Mouse (Mus musculus) frontal cortex, postnatal 10 days (tissue): ENCODE results near the gene Atf7ip.
A peak's percentile ranks its signal among the peaks of the same experiment; 100 is the strongest.
"Not testable (repeated sequence)": the region's sequence is repeated elsewhere in the genome, so short reads cannot be mapped to it uniquely, and the experiment has no call there.

Experiments
- DNase-seq, 2 experiments: peaks; one replicate each; pipeline ENCODE4 v3.0.0; 2022; ENCODE audit warnings: low spot score in 2 of 2, mixed read lengths in 1 of 2

The Atf7ip gene

DNA sequence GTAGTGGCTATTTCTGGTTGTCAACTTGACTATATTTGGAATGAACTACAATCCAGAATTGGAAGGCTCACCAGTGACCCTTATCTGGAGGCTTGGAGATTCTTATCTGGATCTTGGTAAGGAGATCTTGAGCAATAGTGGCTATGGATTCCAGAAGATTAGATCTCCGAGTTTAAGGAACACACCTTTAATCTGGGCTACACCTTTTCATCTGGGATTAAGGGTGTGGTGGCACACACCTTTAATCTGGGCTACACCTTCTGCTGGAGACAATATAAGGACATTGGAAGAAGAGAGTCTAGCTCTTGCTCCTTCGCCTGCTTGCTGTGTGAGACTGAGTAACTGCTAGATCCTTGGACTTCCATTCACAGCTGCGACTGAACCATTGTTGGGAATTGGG lies at the start of gene Atf7ip:
Gene Atf7ip, plus strand, starts transcription at position 301 of the 400 bp plus-strand sequence.
- DNase-seq = not testable (repeated sequence)

DNA sequence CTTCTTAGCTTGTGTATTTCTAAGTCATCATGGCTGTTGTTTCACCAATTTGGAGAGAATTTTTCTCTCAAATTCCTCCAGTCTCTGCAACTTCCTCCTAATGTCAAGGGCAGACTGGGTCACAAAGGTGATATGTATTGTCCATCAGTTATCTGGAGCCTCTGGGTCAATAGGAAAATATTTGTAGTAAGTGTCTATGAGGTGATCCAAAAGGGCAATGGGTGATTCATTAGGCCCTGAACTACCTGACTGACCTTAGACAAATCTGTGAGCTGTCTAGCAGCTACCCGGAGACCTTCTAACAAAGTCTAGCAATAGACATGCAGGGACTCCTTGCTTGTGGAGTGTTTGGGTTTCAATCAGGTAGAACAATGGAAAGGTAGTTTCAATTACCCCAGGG lies 49.7 kb upstream of the Atf7ip start:
- DNase-seq = no peak

DNA sequence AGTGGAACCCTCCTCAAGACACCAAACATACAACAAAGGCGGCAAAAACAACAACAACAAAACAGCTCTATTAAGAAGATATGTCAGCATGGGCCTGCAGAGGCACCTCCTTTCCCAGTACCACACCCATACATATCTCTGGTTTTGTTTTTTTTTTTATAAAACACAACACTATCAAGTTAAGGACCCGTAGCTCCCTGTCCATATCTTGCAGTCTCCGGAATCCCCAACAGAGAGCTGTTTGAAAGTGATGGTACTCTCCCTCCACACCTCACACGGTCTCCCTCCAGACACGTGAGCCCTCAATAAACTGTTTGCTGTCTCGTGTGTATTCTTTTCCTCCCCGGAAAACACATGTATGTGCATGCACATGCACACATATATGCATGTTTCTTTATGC lies 46.8 kb upstream of the Atf7ip start:
- DNase-seq = no peak

DNA sequence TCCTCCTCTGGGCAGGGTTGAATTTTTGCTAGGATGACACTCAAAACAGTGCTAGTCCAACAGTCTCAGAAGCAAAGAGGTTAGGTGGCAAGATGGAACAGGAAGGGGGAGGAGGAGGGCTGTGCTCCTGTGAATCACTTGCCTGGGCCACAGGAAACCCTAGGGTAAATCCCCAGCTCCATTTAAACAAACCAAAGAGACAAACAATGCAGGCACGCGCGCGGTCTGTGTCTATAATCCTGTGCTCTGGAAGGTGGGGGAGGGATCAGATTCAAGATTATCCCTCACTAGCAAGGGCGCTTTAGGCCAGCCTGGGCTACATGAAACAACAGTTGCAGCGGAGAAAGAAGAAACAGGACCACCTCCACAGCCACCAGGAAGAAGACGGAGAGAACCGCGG lies 42.5 kb upstream of the Atf7ip start:
- no peak for DNase-seq

DNA sequence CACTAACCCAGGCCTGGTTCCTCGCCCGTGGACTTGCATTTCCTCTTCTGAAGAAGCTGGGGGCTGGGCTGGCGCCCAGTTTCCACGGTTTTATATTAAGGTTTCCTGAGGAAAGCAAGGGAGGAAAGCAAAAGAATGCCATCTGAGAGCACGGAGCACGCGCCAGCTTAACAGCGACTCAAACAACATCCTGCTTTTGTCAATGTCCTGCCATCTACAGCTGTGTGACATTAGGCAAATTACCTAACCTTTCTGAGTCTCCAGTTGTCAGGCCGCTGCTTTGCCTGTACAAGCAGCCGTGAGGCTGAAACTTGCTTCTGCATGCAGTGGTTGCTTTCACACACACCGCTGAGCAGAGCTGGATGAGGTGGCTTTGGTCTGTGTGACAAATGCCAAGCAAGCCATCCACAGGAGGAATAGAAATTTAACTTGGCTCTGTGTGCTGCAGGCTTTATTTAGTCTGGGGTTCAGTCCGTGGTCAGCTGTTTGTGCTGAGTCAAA lies 41.8 kb upstream of the Atf7ip start:
- DNase-seq = no peak

DNA sequence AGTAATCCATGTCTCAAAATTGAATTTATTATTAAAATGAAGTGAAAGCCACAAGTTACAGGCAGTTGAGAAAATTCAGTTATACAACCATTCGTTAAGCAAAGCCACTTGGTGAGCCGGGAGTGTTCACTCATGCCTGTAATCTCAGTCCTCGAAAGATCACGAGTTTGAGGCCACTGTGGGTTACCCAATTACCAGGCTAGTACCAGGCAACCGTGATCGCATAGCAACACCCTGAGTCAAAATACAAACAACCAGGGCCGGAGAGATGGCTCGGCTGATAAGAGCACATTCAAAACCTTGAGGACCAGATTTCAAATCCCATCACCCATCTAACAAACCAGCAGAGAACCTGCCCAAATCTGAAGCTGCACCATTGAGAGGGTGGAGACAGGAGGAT lies 40.9 kb upstream of the Atf7ip start:
- DNase-seq = no peak

DNA sequence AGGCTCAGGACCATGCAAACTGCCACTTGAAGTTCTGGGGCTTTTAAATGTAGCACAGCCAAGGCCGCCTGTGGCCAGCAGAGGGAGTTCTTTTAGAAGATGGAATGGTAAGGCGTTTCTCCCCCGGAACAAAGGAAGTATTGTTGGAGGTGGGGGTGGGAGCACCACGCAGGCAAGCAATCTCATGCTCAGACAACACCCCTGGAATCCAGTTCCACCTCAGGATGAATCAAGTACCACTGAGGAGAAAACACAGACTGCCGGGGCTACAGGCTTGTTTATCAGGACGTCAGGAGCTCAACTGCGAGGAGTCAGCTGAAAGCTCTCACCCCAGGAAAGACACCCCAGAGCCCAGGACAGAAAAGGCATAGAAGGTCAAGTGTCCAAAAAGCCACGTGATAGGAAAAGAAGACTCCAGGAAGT lies 40.0 kb upstream of the Atf7ip start:
- DNase-seq = peak in 1 of 2 experiments; percentile 54

DNA sequence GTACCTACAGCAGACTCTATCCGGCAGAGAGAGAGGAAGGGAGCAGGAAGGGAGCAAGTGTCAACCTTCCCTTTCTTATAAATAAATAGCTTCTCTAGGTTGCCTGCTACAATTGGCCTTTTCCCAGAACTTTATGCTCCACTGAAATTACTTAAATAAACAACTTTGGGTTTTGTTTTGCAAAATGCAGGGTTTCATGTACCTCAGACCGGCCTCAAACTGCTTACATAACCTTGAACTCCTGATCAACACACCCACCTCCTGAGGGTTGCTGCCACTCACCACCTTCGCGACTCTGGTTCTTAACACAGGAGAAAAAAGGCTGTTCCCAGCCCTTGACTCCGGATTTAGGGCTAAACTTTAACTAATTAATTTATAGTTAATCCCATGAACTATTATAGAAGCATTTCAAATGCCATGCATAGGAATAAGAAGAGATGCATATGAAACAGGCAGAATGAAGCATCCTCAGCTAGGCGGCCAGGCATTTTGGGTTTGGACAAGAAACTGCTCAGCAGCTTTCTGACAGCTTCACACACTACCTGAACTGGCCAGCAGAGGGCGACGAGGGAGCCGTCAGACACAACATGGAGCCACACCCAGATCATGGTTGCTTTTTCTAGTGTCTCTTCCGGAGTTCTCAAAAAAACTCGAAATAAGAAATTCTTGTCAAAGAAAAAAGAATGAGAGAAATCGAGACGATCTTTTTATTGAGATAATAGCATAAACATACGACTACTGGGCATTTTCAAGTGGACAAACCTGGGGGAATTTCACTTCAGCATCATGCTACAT lies 38.8 kb upstream of the Atf7ip start:
- DNase-seq = peak; percentile 79 to 85

DNA sequence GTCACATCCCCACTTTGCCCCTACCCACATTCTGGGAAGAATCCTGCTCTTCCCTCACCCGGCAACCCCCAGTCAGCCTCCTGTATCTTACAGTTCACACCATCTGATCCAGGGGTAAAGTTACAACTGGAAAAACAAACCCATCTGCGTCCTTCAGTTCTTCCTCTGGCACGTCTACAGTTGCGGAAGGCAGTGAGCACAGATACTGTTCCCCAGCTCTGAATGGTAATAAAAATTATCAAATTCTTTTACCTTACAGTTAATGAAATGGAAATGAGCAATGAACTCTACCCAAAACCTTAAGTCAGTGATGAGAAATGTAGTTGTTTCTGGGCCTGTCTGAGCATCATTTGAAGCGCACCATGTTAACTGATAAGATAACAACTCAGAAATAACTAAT lies 38.1 kb upstream of the Atf7ip start:
- DNase-seq = no peak

DNA sequence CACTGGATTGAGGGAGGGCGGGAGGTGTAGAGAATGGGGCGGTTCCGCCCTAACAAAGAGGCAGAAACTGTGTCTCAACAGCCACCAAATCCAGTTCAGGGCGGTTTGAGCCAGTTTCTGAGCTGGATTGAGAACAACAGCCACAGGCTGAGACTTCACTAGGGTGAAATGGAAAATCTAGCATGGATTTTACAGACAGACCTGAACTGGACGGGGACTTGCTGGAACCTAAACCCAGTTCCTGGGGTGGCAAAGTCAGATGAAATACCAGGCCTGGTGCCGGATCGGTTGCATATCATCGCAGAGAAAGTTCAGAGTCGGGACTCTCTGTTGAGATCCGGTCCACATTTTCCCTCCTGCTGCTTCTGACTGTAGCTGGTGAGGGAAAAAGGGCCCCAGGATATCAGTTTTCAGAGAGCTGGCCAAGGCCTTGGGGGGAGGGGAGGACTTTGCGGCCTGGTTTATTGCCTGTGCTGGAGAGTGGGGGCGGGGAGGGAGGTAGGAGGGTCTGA lies 37.5 kb upstream of the Atf7ip start:
- peak; percentile 86 to 93 for DNase-seq

DNA sequence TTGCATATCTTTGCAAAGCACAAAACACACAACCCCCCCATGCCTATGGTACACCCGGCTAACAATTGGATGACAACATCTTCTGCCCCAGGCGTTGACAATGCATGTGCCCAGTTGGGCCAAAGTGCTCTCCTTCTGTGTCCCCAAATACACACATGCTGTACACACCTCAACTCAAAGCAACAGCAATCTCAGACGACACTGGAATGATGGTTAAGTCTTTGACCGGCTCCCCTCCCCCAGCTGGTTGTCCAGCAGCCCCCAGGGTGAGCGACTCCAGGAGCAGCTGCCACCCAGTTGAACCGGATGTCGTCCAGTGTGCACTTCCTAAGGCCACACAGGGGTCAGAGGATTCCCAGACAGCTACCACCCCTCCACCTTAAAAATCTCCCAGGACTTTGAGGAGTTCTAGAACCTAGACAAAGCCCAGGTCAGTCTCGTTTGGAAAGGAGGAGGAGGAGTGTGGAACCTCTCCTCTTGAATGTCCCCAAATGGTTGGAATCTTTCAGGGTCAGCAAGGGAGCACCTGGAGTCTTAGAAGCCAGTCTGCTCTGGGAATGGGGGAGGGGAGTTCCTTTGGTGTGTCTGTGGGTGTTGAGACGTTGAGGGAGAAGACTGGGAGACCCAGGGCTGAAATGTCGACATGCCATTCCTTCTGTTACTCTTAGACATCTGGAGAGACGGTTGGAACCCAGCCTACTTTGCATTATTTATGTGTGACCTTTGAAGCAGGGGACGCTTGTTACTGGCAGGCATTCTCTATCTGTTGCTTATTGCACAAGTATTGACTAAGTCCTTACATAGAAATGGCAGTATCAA lies 36.8 kb upstream of the Atf7ip start:
- peak in 1 of 2 experiments; percentile 35 for DNase-seq

DNA sequence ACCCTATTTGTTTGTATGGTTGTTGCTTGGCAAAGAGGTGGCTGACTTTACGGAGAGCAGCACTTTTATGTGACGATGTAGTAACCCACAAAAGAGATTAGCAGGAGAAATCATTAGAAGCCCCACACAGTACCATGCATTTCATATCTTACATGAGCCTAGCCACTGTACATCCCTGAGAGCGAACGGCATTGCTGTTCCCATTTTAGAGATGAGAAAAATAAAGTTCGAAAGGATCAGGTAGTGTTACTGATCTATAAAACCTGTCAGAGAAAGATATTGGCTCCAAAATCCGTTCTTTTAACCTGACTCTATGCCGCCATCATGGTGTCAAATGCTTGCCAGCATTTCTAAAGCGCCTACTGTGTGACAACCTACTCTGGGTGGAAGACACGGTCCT lies 36.2 kb upstream of the Atf7ip start:
- no peak for DNase-seq

DNA sequence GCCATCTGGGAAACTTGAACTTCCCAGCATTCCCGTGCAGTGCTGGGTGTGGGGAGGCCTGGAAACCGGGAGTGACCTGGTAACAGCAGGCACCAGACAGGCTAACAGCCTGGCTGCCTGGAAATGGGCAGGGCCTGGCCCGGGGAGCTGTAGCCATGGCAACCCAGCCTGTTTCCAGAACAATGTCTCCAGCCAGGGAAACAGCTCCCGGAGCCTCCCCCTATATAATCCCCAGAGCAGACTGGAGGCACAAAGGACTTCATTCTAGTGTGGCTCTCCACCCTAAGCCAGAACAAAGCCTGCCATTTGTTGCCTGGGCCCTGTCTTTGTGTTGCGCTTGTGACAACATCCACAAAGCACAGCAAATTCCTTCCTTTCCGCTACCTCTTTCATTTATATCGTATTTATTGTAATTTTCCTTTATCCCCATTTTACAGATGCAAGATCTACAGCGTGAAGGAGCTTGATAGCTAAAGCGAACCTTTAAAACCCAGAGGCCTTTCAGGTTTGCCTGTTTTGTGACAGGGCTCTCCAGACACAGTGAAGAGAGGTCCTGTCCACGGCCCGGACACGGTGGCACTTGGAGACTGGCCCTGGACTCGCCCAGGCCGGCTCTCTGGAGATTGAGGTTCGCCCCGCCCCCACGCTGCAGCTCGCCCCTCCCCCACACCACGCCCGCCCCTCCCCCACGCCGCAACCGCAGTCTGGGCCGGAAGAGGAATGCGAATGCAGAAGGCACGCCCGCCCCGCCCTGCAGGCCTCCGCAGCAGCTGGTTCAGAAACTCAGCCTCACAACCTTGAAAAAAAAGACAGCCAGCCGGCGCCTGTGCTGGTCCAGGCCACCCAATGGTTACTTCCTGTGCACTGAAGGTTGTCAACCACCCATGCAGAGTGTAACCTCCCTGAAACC lies 35.4 kb upstream of the Atf7ip start:
- DNase-seq = peak; percentile 79 to 84

DNA sequence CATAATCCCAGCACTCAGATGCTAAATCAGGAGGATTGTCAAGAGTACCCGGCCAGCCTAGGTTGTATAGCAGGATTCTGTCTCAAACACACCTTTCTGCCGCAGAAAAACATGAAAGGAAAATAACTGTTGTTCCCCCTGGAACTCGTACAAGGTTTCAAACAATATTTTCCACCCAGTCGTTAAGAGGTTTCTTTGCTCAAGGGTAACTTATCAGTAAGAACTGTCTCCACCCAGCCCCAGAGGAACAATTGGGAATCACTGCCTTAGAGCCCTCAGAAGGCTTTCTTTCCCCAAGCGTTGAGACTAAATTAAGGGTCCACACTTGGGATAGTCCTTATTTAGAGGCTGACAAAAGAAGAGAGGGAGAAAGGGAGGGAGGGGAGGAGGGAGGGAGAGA lies 34.4 kb upstream of the Atf7ip start:
- DNase-seq = no peak

DNA sequence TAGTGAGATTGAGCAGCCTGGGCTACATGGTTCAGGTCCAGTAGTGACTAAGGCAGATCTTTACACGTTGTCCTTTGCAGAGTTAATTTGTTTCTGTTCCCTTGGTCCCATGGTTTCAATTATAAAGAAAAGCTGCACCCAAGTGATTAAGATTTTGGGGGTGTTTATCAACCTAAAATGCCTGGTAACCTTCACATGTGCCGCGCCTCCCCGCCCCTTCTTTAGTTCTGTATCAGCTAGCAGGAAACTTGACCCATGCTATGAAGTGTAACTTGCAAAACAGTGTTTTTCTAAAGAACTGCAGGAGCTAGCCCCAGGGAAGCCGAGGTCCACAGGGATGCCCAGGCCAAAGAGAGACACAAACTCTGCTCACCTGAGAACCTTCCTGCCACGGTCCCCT lies 33.2 kb upstream of the Atf7ip start:
- no peak for DNase-seq

DNA sequence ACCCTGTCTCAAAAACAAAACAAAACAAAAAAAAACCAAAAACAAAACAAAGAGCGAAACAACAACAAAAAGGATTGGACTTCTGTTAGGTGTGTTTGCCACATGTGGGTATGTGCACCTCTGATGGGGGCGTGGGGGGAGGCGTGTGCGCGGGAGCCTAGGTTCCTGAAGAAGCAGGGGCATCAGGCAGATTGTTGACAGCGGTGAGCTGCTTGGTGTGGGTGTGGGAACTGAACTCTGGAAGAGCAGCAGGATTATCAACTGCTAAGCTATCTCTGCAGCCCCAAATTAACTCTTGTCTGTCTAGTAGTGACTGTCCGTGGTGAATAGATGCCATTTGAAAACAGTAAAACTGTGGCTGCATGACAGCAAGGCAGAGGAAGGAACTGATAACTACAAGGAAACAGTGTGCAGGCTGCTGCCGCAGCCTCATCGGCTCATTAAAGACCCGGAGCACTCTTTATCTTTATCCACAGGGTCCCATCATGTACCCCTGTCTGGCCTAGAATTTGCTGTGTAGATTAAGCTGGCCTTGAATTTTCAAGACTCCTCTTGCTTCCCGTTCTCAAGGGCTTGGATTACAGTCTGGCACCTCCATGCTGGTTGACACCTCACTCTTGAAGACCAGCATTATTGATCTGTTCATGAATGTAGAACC lies 32.4 kb upstream of the Atf7ip start:
- no peak for DNase-seq

DNA sequence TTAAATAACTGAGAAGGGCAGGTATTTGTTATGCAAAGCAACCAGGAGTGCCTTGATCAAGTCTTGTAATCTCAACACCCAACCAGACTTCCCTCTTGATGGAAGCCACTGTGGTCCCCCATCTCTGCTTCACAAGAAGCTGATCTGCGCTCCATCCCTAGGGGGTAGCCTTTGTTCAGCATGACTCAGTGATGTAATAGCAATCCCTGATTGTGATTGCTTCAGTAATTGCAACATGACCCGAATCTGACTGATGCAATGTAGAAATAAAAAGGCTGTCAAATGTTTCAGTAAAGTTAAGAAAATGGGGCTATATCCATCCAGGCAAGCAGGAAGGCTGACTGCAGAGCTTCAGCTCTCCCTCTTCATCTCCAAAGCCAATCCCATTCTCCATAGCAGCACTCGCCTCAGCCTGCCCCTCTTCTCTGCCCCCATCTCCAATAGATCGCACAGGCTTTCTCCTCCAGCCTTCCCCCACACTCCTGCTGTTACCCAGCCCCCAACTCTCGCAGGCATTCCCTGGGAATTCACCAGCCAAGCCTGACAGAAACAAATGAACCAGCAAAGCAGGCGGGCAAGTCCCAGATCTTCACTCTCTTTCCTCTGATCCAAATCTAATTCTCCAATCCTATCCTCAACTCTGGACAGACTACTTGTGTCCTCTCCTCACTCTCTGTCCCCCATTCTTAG lies 30.7 kb upstream of the Atf7ip start:
- no peak for DNase-seq

DNA sequence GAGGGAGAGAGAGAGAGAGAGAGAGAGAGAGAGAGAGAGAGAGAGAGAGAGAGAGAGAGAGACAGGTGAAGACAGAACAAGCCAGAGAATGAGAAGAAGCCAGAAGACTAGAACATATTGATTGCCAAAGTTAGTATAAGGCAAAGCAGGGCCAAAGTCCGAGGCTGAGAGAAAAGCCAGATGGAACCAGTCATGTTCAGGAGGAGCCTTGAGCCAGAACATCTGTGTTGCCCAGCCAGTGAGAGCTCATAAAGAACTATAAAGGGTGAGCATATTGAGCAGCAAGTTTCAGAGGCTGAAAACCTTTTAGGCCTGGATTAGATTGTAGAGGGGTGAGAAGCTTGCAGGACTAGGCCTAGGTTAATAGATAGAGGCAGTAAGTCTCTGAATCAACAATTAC lies 28.1 kb upstream of the Atf7ip start:
- DNase-seq = no peak

DNA sequence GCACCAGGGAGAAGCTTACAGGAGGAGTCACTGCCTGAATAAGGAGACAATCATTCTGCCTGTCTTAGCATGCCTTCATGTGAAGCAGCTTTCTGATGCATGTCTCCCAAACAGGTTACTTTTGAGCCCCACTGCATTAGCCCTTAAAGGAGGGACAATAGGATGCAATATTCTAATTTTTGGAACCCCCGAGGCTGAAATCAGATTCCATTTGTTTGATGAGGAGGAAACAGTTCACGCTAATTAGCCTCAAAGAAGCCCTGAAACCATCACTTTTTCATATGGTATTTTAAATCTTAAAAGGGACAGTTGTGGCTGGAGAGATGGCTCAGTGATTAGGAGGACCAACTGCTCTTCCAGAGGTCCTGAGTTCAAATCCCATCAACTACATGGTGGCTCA lies 22.4 kb upstream of the Atf7ip start:
- no peak for DNase-seq

DNA sequence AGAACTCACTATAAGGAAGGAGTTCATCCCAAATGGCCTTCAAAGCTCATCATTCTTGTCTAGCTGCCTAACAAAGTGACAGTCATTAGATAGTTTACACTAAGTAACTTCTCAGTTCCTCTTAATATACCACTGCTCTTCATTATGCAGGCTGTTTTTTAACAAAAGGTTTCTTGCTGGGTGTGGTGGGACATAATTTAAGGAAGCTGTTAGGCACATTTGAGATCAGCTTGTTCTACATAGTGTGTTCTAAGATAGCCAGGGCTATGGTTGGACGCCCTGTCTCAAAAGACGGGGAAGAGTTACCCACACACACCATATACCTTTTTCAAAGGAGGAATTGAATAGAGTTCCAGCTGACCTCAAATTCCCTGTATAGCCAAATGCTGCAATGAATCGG lies 21.9 kb upstream of the Atf7ip start:
- DNase-seq = no peak
